Mouse (Mus musculus) C2C12 (cell line): ENCODE results near the gene Cd164. TPM values are rescaled to one million over a fixed set of nuclear protein-coding genes. Genes with fewer than 3 reads are reported as not detected.
"Not testable (repeated sequence)": the region's sequence is repeated elsewhere in the genome, so short reads cannot be mapped to it uniquely, and the experiment has no call there.

Experiments used
- H3K27me3 ChIP-seq: one replicate; pipeline ENCODE4 v1.6.1; 2011; ENCODE audit not compliant: control insufficient read depth, insufficient read depth, insufficient read length
- H3K36me3 ChIP-seq: one replicate; pipeline ENCODE4 v1.6.1; 2011; ENCODE audit not compliant: control insufficient read depth, insufficient read depth
- H3K4me3 ChIP-seq: one replicate; pipeline ENCODE4 v1.5.1; 2011; ENCODE audit warnings: mild to moderate bottlenecking, control low read depth; ENCODE audit not compliant: poor library complexity, insufficient read depth, severe bottlenecking
- H3K79me2 ChIP-seq: one replicate; pipeline ENCODE4 v1.6.1; 2011; ENCODE audit not compliant: control insufficient read depth, insufficient read depth
- H3K79me3 ChIP-seq: one replicate; pipeline ENCODE4 v1.6.1; 2011; ENCODE audit warnings: low read depth, control low read depth
- H3ac ChIP-seq: one replicate; pipeline ENCODE3; 2011; ENCODE audit warnings: low read depth; ENCODE audit not compliant: control insufficient read depth, insufficient read length
- CEBPB ChIP-seq: IDR thresholded peaks from one replicate; pipeline ENCODE4 v1.6.1; 2011; ENCODE audit warnings: low read depth, mild to moderate bottlenecking, control low read depth, moderate library complexity
- CTCF ChIP-seq: IDR thresholded peaks from one replicate; pipeline ENCODE4 v1.5.1; 2011; ENCODE audit not compliant: control insufficient read depth, insufficient read depth, insufficient read length
- FOSL1 ChIP-seq: IDR thresholded peaks from one replicate; pipeline ENCODE4 v1.8.0; 2011; ENCODE audit warnings: mild to moderate bottlenecking, low read length; ENCODE audit not compliant: poor library complexity, insufficient read depth, severe bottlenecking
- MAX ChIP-seq: IDR thresholded peaks from one replicate; pipeline ENCODE4 v1.6.1; 2011; ENCODE audit warnings: mild to moderate bottlenecking, control low read depth
- MYOD1 ChIP-seq: IDR thresholded peaks from one replicate; pipeline ENCODE4 v1.6.1; 2011; ENCODE audit warnings: low read depth; ENCODE audit not compliant: control insufficient read depth, insufficient read length
- MYOG ChIP-seq: IDR thresholded peaks from one replicate; pipeline ENCODE4 v1.6.1; 2011; ENCODE audit not compliant: control insufficient read depth, insufficient read length; ENCODE audit errors: extremely low read depth
- USF1 ChIP-seq: IDR thresholded peaks from one replicate; pipeline ENCODE4 v1.6.1; 2011; ENCODE audit warnings: low read depth, mild to moderate bottlenecking, control low read depth, moderate library complexity
- polyA plus RNA-seq: library from polyadenylated mRNA; unstranded; fragments of >200 nt; fragmentation: generic; extraction: Trizol; gene quantifications from one replicate; pipeline ENCODE4 v1.2.1, GENCODE M21; 2012; ENCODE audit warnings: missing spikeins

The Cd164 gene
- polyA plus RNA-seq, 1 experiment, result 53.2 TPM

- not testable (repeated sequence) for H3K36me3 ChIP-seq, H3K79me2 ChIP-seq, H3K79me3 ChIP-seq, H3K4me3 ChIP-seq, H3K27me3 ChIP-seq, H3ac ChIP-seq
- peak; percentile 43 for TF ChIP-seq CTCF
These were observed 13.8 kb upstream of the Cd164 start for GRCm38 (mm10) chr10:41505446-41505845.

DNA sequence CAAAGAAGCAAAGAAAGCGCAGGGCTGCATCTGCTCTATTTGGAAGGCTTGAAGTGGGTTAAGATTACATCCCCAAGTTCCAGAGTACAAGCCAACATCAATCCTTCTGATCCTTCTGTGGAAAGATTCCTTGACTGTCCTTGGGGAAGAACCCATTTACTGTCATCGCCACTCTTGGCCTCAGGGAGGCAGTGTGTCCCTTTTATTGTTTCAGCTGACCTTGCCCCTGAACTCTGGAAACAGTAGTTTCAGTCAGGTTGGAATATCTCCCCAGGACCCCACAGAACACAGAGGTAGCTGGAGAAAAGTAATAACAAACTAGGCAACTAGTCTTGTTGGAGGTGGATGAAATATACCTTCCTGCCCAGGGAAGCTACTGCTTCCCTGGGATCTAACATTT, 10.1 kb upstream of the Cd164 start:
- no peaks in the 10 kb centered on the region for H3K79me2 ChIP-seq

DNA sequence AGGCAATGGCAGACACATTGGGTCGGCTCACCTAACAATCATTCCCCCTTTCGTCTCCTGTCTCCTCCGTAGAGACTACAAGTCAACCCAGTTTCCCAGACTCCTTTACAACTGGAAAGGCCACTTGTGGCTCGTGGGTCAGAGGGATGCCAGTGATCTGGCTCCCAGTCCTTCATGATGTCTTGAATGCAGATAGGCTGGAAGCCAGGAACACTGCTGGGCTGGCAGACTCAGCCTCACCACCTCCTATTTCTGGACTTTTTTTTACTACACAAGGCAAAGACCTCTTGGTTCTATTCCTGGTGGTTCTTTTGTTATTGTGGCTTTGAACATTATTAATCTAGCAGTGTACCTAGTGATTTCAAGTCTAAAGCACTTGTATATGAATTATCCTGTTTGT, 4.9 kb upstream of the Cd164 start:
- Histone ChIP-seq H3K36me3 (no peaks in the 10 kb centered on the region), H3K79me3 (no peaks in the 10 kb centered on the region), H3K4me3 (no peak overlapping the region), H3ac (no peak overlapping the region), H3K79me2 (no peaks in the 10 kb centered on the region), H3K27me3 (peaks cover 4% of the 10 kb centered on the region)
- TF ChIP-seq MYOD1, result no peak
- no peak for TF ChIP-seq MAX
- no peak for TF ChIP-seq CTCF
- no peak for TF ChIP-seq MYOG
- TF ChIP-seq FOSL1, result no peak
- TF ChIP-seq CEBPB, result no peak
- TF ChIP-seq USF1, result no peak

More for the DNA sequence above, 10.1 kb upstream of the Cd164 start:
- Histone ChIP-seq H3ac (no peak overlapping the region), H3K4me3 (no peak overlapping the region), H3K36me3 (no peaks in the 10 kb centered on the region), H3K79me3 (no peaks in the 10 kb centered on the region), H3K27me3 (peaks cover 12% of the 10 kb centered on the region)
- TF ChIP-seq FOSL1 (no peak), CEBPB (no peak), MYOD1 (no peak), CTCF (peak; percentile 13)

DNA sequence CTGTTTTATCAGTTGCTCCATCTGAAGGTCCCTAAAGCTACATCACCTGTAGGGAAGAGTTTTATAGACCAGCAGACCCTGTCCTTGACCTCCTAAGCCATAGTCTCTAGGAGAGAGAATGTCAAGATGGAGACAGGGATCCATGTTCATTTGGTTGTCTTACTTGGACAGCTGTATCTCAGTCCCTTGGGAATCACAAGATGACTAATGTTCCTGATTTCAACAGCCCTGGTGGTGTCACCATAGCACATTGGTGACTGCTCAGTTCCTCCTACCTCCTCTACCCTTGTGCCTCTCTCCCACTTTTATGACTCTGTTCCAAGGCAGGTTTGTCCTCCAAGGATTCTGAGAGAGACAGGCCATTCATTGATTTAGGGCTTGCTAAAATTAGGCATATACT, 4.3 kb upstream of the Cd164 start:
- Histone ChIP-seq H3ac (no peak overlapping the region), H3K79me2 (peaks cover 6% of the 10 kb centered on the region), H3K27me3 (peaks cover 4% of the 10 kb centered on the region), H3K36me3 (no peaks in the 10 kb centered on the region), H3K79me3 (peaks cover 2% of the 10 kb centered on the region), H3K4me3 (no peak overlapping the region)
- TF ChIP-seq MYOD1 (no peak), MYOG (no peak), FOSL1 (no peak), USF1 (no peak), CTCF (no peak), CEBPB (no peak), MAX (no peak)

- H3K79me2 ChIP-seq, result peaks cover 42% of the 10 kb centered on the region
- H3K36me3 ChIP-seq, result peaks cover 11% of the 10 kb centered on the region
- H3K4me3 ChIP-seq, result peak overlapping the region; percentile 80
- peaks cover 3% of the 10 kb centered on the region for H3K27me3 ChIP-seq
- TF ChIP-seq CTCF (peak; percentile 19), MAX (no peak), MYOD1 (no peak), MYOG (no peak), FOSL1 (no peak)
- peaks cover 38% of the 10 kb centered on the region for H3K79me3 ChIP-seq
- peak overlapping the region; percentile 88 for H3ac ChIP-seq
These were observed 670 bp upstream of the Cd164 start for GRCm38 (mm10) chr10:41518508-41518980.

DNA sequence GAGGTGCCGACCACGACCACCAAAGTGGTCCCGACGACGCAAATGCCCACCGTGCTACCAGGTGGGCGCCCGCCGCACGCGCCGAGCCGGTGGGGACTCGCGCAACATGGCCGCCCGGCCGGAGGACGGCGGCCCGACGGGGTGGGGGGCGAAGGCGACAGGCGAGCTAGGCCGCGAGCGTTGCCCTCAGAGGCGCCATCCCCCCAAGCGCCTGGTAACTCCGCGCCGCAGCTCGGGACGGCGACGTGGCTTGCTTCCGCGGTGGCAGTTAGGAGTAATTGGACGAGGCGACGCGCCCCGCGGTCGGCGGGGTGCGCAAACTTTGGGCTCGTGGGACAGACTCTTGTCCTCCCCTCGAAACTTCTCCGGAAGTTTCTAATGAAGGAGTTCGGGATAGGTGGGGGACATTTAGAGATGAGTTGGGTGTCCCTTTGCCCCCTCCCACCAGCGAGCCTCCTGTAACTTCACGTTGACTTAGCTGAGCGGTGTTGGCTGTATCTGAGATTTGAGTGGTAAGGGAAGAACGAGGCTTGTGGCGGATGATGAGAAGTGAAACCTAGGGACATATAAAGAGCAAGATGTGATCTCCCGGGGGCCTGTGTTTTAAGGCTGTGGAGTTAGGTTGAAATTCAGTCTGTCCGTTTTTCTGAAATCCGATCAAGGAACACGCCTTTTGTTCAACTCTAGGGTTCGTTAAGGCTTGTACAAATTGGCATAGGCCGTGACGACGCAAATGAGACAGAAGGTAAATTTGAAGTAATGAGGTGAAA, 611 bp downstream of the Cd164 start:
- H3ac ChIP-seq, result peak overlapping the region; percentile 83
- peak overlapping the region; percentile 80 for H3K4me3 ChIP-seq
- no peaks in the 10 kb centered on the region for H3K27me3 ChIP-seq
- TF ChIP-seq MYOD1 (no peak), MAX (peak; percentile 39), FOSL1 (no peak), CTCF (no peak), CEBPB (no peak), USF1 (no peak), MYOG (no peak)
- H3K79me2 ChIP-seq, result peaks cover 55% of the 10 kb centered on the region
- peaks cover 23% of the 10 kb centered on the region for H3K36me3 ChIP-seq
- peaks cover 51% of the 10 kb centered on the region for H3K79me3 ChIP-seq

- H3K4me3 ChIP-seq, result peak overlapping the region; percentile 80
- peaks cover 53% of the 10 kb centered on the region for H3K79me3 ChIP-seq
- peak overlapping the region; percentile 83 for H3ac ChIP-seq
- H3K36me3 ChIP-seq, result peaks cover 27% of the 10 kb centered on the region
- peaks cover 60% of the 10 kb centered on the region for H3K79me2 ChIP-seq
- no peaks in the 10 kb centered on the region for H3K27me3 ChIP-seq
- TF ChIP-seq CTCF, result no peak
- no peak for TF ChIP-seq CEBPB
These were observed 1.1 kb downstream of the Cd164 start for GRCm38 (mm10) chr10:41520410-41520673.
